Mouse (Mus musculus) left cerebral cortex, postnatal 4 days (tissue): ENCODE results near the gene Scn1b. TPM values are rescaled to one million over a fixed set of nuclear protein-coding genes. Genes with fewer than 3 reads are reported as not detected.
A peak's percentile ranks its signal among the peaks of the same experiment; 100 is the strongest.

Experiments used
- DNase-seq: peaks from one replicate; pipeline ENCODE4 v3.0.0-alpha.2; 2022
- intact Hi-C: fragments of 180-260 bp; cut with DNase I; formaldehyde crosslinking; loops from one replicate; pipeline ENCODE4 v1.15.1; 2025
- total RNA-seq, 2 experiments: library from RNA; stranded (reverse); gene quantifications; 2 replicates each; pipeline ENCODE4 v1.2.3; 2021

The Scn1b gene
- total RNA-seq, 2 experiments from 2014 or later = 58.6 to 66.7 TPM

- intact Hi-C loops = no loop called here
- DNase-seq = no peak
Observed at GRCm38 (mm10) chr7:31094774-31095501, 31.9 kb downstream of the Scn1b start.

DNA sequence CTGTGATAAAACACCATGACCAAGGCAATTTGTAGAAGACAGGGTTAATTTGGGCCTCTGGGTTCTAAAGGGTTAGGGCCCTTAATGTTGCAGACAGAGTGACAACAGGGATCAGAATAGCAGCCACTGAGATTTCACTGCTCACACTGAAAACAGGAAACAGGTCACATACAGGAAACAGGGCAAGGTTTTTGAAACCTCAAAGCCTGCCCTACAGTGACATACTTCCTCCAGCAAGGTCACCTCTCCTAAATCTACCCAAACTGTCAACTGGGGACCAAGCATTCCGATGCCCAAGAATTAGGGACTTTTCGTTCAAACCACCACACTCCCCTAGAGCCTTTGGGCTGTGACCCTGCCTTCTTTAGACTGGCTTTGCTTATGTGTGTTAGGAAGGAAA is 37.1 kb downstream of the Scn1b start:
- DNase-seq = no peak
- intact Hi-C loops = no loop called here

GRCm38 (mm10) chr7:31088206-31088605 is 38.6 kb downstream of the Scn1b start:
- intact Hi-C loops = no loop called here
- DNase-seq = no peak

DNA sequence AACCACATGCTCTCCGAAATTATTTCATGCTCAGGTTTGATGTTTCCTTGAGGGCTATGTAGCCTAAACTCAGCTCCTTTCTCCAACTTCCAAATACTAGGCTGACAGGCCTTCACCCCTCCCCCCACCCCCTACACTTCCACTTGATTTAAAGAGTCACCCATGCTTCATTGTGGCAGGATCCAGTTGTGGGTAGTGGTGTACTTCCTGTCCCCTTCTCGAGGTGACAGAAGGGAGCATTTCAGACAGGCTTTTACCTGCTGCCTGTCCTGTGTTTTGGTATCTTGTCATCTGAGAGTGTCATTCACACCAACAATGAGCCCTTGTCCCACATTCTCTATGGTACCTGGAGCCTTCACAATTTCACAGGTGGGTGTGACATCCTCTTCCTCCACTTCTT is 39.5 kb downstream of the Scn1b start:
- intact Hi-C loops = no loop called here
- DNase-seq = no peak

- DNase-seq = no peak
- intact Hi-C loops = no loop called here
Observed at GRCm38 (mm10) chr7:31086175-31086755, 40.5 kb downstream of the Scn1b start.

- peak; percentile 41 for DNase-seq
Observed at GRCm38 (mm10) chr7:31085171-31085570, 41.6 kb downstream of the Scn1b start.

DNA sequence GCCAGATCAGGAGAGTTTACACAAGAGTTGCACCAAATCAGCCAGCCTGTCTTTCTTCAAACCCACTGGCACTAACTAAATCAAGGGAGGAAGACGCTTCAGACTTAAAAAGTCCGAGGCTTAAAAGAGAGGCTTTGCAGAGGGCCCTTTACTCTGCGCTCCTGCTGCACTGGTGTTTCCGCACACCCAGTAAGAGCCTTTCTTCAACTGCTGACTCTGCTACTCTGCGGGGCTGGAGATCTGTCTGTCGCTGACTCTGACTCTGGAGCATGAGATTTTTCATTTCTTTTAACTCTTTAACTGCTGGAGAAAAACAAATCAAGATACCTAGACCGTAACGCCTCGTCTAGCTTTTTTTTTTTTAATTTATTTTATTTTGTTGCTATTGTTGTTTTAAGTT is 42.7 kb downstream of the Scn1b start:
- intact Hi-C loops = no loop called here
- DNase-seq = no peak

More at GRCm38 (mm10) chr7:31085171-31085570, 41.6 kb downstream of the Scn1b start:
- intact Hi-C loops = no loop called here

- peak; percentile 65 for DNase-seq
- intact Hi-C loops = no loop called here
Observed at GRCm38 (mm10) chr7:31082831-31083588, 43.8 kb downstream of the Scn1b start.

GRCm38 (mm10) chr7:31082106-31082505 is 44.7 kb downstream of the Scn1b start:
- intact Hi-C loops = no loop called here
- DNase-seq = no peak

GRCm38 (mm10) chr7:31081106-31081505 is 45.7 kb downstream of the Scn1b start:
- DNase-seq = no peak
- intact Hi-C loops = no loop called here

DNA sequence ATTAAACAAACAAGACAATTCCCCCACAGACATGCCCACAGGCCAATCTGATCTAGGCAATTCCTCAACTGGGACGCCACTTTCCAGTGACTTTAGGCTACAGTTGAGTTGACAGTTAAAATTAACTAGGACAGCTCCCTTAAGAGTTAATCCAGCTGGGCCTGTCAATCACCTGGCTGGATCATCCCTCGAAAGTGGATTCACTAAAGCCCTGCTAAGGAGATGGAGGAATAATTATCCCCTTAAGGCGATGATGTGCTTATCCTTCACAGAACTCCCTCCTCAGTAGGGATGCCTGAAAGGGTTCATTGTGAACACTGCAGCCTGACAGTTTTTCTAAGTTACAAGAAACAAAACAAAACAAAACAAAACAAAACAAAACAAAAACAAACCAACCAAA is 46.2 kb downstream of the Scn1b start:
- DNase-seq = no peak
- intact Hi-C loops = no loop called here

GRCm38 (mm10) chr7:31079670-31080069 is 47.1 kb downstream of the Scn1b start:
- DNase-seq = no peak
- intact Hi-C loops = no loop called here

DNA sequence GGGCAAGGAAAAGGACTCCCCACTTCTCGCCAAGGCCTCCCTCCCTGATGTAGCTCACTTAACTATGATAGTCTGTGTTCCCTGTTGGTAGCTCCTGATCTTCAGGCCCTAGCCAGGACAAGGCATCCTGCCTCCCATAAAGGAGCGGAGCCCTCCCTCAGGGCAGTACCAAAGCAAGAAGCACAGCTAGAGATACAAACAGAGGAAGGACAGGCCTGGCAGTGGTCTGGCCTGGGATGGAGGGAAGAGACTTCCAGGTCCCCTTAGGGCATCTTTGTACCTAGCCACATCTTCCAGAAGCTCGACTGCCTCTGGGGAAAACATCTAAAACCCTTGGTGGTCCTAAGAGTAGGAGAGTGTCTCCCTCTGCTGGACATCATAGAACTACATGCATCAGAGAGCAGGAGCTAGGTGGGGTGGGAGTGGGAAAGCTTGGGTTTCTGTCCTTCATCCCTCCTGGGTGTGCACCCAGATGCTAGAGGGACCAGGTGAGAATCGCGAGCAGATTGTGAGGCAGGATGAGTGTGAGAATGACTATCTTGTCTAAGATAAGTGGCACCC is 48.8 kb downstream of the Scn1b start:
- intact Hi-C loops = no loop called here
- no peak for DNase-seq

DNA sequence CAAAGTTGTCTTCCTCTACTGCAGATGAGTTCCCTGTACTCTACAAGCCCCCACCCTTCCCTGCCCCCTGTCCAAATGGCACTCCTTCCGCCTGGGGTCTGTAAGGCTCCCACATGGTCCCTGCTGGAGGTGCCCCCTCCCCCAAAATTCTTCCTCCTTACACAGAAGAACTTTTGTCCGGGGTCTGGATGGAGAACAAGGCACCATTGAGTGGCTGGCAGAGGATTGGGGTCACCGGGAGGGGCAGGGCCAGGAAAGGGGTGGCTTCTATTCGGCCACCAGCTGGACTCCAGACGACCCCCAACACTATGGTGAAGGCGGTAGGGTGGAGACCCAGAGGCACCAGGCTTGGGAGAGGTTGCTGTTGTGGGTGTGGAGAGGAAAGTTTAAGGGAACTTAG is 49.3 kb downstream of the Scn1b start:
- intact Hi-C loops = no loop called here
- no peak for DNase-seq

- intact Hi-C loops = no loop called here
- DNase-seq = no peak
Observed at GRCm38 (mm10) chr7:31076492-31076891, 50.3 kb downstream of the Scn1b start, which contains the start of gene Fxyd3. Fxyd3 (minus strand) TSS chr7:31076704.

GRCm38 (mm10) chr7:31074713-31075069 is 52.1 kb downstream of the Scn1b start:
- peak; percentile 7 for DNase-seq
- intact Hi-C loops = no loop called here

GRCm38 (mm10) chr7:31074061-31074712 is 52.6 kb downstream of the Scn1b start:
- intact Hi-C loops = no loop called here
- DNase-seq = peak; percentile 21

- intact Hi-C loops = no loop called here
- DNase-seq = no peak
Observed at GRCm38 (mm10) chr7:31073546-31073945, 53.3 kb downstream of the Scn1b start.

GRCm38 (mm10) chr7:31072326-31072725 is 54.5 kb downstream of the Scn1b start:
- intact Hi-C loops = no loop called here
- no peak for DNase-seq

- intact Hi-C loops = no loop called here
- DNase-seq = peak; percentile 17
Observed at GRCm38 (mm10) chr7:31070324-31070723, 56.5 kb downstream of the Scn1b start.

- intact Hi-C loops = no loop called here
- DNase-seq = no peak
Observed at GRCm38 (mm10) chr7:31069491-31069890, 57.3 kb downstream of the Scn1b start.
